Mouse (Mus musculus) ES-CJ7 (cell line): ENCODE results near the gene Nnat.
A peak's percentile ranks its signal among the peaks of the same experiment; 100 is the strongest.

Source experiments
- DNase-seq: peaks from one replicate; pipeline ENCODE4 v3.0.0; 2011; ENCODE audit warnings: low read depth, low spot score

Gene Nnat

DNA sequence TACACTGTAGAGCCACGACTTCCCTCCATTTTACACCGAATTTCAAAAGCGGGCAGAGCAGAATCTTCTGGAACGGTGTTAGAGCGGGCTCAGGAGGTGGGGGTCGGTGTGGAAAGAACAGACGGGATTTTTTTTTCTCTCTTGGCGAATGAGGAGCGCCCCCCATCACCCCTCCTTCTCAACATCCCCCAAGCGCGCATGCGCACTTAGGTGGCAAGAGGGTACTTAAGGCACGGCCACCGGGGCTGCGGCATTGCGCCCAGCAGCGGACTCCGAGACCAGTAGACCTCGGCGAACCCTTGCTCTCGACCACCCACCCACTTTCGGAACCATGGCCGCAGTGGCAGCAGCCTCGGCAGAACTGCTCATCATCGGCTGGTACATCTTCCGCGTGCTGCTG lies at the start of gene Nnat:
TSS of gene Nnat (plus strand) at position 221 of the 400 bp plus-strand sequence.
- peak; percentile 54 for DNase-seq

GRCm38 (mm10) chr2:157512859-157513258 lies 47.0 kb upstream of the Nnat start:
- DNase-seq: no peak

DNA sequence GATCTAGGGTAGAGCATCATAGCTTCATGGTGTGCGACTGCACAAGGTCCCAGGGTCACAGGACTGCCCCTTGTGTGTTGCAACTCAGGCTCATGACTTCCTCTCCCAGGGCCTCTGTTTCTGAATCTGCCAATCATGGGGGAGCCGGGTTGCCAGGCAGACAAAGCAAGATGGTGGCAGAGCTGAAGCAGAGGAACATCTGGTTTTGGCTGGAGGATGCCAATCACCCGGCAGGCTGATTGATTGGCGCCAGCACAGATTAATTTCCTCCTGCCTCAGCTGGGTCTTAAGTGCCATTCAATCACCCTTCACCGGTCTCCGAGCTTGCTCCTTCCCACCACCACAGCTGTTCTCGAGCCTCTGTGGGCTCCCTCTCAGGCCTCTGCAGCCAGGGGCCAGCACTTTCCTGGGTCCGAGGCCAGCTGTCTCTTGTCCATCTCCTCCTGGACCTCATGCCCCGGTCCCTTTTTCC lies 46.1 kb upstream of the Nnat start:
- DNase-seq: no peak

DNA sequence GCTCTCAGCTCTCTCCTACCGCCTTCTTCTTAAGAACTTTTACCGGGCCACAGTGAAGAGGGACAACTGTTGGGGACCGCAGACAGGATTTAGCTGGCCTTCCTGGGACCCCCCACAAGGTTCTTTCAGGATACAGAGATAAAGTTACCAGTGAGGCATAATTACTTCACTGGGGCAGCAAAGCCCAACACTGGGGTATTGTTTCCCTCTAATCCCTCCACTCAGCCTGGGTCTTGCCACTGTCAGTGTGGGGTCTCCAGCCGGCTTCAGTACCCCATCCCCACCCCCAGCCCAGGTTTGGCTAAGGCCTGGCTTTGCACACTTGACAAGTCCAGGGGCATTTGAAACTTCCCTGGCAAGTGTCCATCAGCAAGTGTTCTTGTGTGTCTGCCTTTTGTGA lies 45.5 kb upstream of the Nnat start:
- no peak for DNase-seq

DNA sequence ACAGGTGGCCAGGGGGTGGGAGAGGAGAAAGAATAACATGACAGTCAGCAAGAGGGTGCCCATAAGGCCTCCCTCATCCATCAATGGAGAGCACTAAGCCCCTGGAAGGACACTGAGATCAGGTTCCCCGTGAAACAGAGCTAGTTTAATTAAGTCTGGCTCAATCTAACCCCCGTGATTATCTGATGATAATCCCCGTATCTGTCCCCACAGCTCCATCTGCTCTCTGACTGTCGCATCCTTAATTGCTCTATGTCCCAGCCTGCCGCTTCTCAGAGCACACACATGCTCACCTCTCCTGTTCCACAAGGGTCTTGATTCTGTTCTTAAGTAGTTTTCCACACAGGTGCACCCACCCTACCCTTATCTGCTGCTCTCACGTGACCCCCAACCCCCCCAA lies 42.4 kb upstream of the Nnat start:
- DNase-seq: no peak

DNA sequence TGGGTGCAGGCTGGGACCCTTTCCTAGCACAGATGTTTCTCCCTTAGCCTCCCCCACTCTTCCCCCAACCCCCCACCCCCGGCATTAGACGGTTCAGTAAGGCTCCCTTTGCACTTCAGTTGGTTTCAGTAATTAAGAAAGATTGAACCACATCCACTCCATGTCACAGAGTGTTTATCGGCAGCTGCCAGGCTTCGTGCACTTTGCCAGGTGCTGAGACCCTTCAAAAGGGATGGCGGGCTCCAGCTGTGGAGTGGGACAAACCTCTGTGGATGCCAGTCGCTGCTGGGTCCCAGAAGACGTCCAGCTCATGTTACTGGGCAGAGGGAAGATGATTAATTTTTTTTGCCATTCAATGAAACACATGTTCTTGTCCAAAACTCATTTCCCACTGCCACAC lies 41.4 kb upstream of the Nnat start:
- DNase-seq: no peak

GRCm38 (mm10) chr2:157519452-157519851 lies 40.4 kb upstream of the Nnat start:
- DNase-seq: no peak

- peak; percentile 14 for DNase-seq
These were observed 39.4 kb upstream of the Nnat start for GRCm38 (mm10) chr2:157520496-157520895.

GRCm38 (mm10) chr2:157522556-157522955 lies 37.3 kb upstream of the Nnat start:
- peak; percentile 11 for DNase-seq

DNA sequence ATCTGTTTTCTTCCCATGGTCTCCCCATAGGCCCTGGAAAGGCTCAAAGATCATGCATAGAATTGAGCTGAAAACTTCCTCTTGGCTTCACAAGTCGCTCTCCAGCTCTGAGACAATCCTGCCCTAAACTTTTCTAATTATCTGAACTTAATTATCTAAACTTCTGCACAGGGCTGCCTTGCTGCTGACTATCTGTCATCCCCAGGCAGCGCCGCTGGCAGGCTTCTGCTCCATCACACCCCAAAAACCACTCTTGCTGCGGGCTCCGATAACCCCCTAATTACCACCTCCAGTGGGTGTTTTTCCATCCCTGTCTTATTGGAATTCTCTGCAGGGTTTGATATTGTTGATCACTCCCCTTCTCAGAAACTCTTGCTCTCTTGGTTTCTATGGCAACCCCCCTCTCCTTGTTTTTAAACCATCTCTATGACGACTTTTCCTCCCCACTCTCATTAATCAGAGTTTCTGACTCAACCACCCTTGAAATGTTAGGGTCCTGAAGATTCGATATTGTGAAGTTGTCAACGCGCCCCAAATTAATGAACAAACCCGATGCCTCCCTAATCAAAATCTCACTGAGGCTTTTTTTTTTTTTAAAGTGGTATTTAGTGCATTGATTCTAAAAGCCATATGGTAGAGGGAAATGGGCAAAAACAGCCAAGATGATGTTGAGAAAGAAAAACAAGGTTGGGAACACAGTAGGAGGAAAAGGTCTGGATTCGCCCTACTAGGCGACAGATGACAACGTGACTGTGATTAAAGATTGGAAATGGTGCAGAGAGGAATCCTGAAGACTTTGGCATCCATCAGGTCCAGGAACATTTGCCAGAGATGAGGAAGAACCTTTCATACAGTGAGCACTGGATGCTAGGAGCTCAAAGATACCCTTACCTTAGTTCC lies 29.6 kb upstream of the Nnat start:
- no peak for DNase-seq

GRCm38 (mm10) chr2:157531681-157532426 lies 28.0 kb upstream of the Nnat start:
- no peak for DNase-seq

- DNase-seq: no peak
These were observed 25.7 kb upstream of the Nnat start for GRCm38 (mm10) chr2:157534163-157534562.

GRCm38 (mm10) chr2:157536476-157537081 lies 23.3 kb upstream of the Nnat start:
- DNase-seq: no peak

DNA sequence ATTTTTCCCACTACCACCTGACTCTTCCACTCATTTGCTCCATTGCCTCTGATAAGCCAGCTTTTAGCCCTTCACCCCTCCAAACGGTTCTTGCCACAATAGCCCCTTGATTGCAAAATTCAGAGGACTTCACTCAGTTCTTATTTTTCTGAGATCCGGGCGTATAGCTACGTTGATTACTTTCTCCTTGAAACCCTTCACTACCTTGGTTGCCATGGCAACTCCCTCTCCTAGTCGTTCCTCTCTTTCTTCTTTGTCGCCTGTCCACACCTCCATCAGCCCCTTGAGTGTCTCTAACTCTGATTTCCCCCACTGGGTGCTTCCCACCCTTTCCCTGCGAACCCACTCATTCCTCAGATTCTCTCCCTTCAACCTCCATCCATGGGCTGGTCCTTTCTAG lies 22.8 kb upstream of the Nnat start:
- DNase-seq: peak; percentile 22

DNA sequence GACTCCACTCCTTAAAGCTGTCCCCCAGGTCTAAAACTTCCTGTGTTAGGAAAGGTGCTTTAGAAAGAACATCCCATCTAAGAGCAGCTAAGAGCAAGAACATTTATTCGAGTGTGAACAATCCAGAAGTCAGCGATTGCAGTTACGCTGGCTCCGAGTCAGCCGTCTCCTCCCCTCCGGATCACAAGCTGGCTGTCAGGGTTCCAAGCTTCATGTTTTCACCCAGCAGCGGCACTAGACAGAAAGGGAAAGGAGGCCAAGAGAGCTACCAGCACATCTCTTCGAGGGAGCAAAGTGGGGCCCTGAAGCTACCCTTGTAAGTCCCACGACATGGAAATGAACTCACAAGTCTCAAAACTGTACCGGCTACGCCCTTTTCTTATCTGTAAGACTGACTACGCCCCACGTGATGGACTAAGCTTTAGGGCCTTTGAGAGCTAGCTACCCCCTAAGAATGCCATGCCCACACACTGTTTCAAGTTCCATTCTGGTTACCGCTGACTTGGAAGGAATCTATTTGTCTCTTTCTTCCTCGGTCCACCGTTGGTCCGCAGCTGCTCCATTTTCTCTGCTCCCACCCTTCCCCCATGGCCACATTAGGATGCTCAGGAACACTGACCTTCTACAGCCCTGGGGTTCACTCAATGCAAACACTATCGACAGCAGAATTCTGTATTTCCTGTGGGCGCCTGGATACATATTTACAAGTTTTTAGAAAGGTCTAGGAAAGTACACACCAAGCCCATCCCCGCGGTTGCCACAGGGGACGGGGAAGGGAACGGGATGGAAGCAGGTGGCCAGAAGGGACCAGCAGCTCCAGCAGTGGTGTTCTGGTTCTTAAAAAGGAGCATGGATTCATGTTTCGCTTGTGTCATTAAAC lies 19.6 kb upstream of the Nnat start:
- DNase-seq: no peak

DNA sequence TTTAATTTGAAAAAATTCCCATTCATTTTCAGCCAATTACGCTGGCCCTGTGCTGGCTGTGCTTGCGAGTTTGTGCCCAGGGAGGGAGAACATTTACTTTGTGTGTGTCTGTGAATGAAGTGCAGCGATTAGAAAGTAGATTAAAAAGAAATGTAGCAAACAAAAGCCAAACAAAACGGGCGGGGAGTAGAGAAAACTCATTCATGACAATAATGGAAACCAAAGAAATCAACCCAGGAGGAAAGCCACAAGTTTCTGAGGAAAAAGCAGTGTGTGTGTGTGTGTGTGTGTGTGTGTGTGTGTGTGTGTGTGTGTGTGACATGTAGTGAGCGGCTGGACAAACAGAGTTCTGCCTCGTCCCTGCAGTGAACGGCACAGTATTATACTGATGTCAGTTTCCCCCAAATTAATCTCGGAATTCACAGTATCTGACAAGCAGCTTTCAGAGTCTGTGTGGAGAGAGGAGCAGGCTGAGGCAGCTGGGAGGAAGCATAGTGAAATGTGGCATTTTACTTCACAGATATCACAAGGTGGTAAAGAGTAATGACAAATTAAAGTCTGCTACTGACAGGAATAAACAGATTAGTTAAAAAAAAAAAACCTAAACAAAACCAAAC lies 18.8 kb upstream of the Nnat start:
- no peak for DNase-seq

DNA sequence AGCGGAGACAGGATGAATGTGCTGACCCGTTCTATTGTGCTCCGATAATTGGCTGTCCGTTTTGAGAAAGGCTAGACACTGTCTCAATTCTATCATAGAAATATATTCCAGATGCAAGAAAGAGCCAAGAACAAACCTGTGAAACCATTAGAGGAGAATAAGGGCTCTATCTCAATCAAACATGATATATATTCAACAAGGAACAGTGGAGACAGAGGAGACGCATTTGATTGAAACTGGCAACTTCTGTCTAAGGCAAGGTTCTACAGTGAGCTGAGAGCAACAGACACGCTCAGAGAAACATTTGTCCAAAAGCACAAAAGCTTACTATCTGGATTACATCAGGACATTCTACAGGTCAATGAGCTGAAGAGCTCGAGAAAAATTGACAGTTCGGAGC lies 18.2 kb upstream of the Nnat start:
- DNase-seq: no peak

DNA sequence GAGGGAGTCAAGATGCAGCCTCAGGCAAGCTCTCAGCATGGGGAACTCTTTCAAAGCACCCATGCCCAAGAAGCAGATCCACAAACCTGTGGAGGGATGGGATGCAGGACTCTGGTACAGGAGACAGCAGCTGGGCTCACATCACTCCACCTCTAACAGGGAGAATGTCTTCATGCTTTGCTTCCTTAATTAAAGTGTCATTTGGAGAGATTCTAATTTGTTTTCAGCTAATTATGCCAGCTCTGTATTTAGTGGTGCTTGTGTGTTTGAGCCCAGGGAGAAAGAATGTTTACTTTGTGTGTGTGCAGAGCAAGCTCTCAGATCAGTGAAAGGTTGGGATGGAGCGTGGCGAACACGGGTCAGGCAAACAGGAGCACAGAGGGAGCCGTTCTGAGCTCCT lies 17.5 kb upstream of the Nnat start:
- no peak for DNase-seq

DNA sequence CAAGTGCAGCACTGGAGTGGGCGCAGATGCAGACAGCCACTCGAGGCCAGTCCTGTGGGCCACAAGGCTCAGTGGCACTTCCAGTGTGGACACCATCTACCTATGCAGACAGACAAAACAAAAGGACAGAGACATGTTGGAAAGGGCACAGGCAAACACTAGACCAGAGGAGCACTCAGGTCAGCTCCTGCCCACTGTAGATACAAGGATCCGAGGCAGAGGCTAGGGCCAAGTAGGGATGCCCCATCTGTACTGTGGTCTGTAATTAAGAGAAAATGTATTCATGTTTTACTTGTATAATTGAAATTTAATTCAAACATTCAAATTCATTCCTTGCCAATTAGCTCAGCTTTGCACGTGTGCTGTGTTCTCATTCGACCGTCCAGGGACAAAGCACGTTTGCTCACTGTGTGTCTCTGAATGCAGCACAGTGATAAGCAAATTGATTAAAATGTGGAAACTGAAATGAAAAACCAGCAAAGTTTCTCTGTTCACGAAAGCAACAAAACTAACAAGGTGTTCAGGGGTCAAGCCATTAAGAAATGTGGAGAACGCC lies 15.5 kb upstream of the Nnat start:
- DNase-seq: no peak

DNA sequence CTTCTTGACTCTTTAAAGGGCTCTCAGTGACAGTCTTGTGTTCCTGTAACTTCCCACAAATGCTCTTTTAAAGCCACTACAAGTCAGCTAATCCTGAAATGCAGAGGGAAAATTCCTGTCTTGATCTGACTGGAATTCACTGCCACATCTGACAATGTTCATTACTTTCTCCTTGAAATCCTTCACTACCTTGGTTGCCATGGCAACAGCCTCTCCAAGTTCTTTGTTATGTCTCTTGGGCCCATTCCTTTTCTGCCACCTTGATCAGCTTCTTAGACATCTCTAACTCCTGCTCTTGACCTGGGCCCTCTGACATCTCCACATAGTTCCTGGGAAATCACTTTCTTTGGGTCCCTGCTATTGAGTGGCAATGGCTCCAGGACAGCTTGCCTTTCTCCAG lies 13.2 kb upstream of the Nnat start:
- DNase-seq: no peak

DNA sequence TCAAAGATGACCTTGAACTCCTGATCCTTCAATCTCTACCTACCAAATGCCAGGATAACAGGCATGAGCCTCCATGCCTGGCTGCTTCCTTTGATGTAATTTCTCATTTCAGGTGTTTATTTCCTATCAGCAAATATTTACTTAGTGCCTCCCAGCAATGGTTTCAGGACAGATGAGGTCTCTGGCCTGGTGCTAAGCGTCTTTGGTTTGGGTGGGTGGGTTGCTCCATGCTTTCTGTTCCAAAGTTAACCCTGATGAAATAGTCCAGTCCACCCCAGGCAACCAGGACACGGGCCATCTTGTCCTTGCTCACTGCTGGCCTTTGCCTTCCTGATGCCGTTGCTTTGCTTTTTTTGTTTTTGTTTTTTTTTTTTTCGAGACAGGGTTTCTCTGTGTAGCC lies 9.6 kb upstream of the Nnat start:
- DNase-seq: no peak
